Mouse (Mus musculus) testis, adult 2 months (tissue): ENCODE results near the gene Slc6a21. TPM values are rescaled to one million over a fixed set of nuclear protein-coding genes. Genes with fewer than 3 reads are reported as not detected.

Experiments
- H3K27ac ChIP-seq: fragments of 200-500 bp; 2 replicates; pipeline ENCODE4 v1.5.1; 2012; ENCODE audit warnings: low read depth, low read length; ENCODE audit not compliant: control insufficient read depth, insufficient read depth
- H3K27me3 ChIP-seq: fragments of 200-500 bp; 2 replicates; pipeline ENCODE4 v1.6.1; 2012; ENCODE audit warnings: mild to moderate bottlenecking, low read length, moderate library complexity; ENCODE audit not compliant: control insufficient read depth, insufficient read depth
- H3K36me3 ChIP-seq: fragments of 200-500 bp; 2 replicates; pipeline ENCODE4 v1.6.1; 2012; ENCODE audit warnings: mild to moderate bottlenecking, low read length; ENCODE audit not compliant: control insufficient read depth, insufficient read depth
- H3K4me1 ChIP-seq: fragments of 200-500 bp; 2 replicates; pipeline ENCODE4 v1.6.1; 2012; ENCODE audit warnings: low read length; ENCODE audit not compliant: control insufficient read depth, insufficient read depth
- H3K4me3 ChIP-seq: fragments of 200-500 bp; 2 replicates; pipeline ENCODE4 v1.5.1; 2012; ENCODE audit warnings: low read depth, mild to moderate bottlenecking, low read length, moderate library complexity, mixed read lengths; ENCODE audit not compliant: control insufficient read depth
- CTCF ChIP-seq: fragments of 200-500 bp; IDR thresholded peaks from 2 replicates; pipeline ENCODE4 v1.5.1; 2012; ENCODE audit warnings: low read depth, mild to moderate bottlenecking, inconsistent platforms, low read length, moderate library complexity; ENCODE audit not compliant: control insufficient read depth, insufficient read depth, insufficient replicate concordance
- POLR2A ChIP-seq: fragments of 200-500 bp; IDR thresholded peaks from 2 replicates; pipeline ENCODE4 v1.6.1; 2012; ENCODE audit warnings: low read depth, mild to moderate bottlenecking, inconsistent platforms, low read length, moderate library complexity; ENCODE audit not compliant: control insufficient read depth
- polyA plus RNA-seq: library from polyadenylated mRNA; depleted of rRNA; stranded (reverse); fragments of >200 nt; gene quantifications from 2 replicates; pipeline ENCODE4 v1.2.3, GENCODE M21; 2012

Slc6a21 gene
- polyA plus RNA-seq, 1 experiment: 785 TPM

GRCm38 (mm10) chr7:45323069-45323468, 45.8 kb downstream of the Slc6a21 start:
- H3K4me3 ChIP-seq: no peak overlapping the region
- H3K27me3 ChIP-seq: no peaks in the 10 kb centered on the region
- no peaks in the 10 kb centered on the region for H3K36me3 ChIP-seq
- H3K27ac ChIP-seq: no peak overlapping the region
- no peak for TF ChIP-seq POLR2A
- no peak for TF ChIP-seq CTCF
- peaks cover 6% of the 10 kb centered on the region for H3K4me1 ChIP-seq

- Histone ChIP-seq H3K4me3 (no peak overlapping the region), H3K27me3 (no peaks in the 10 kb centered on the region), H3K27ac (no peak overlapping the region), H3K4me1 (peaks cover 6% of the 10 kb centered on the region), H3K36me3 (no peaks in the 10 kb centered on the region)
- TF ChIP-seq POLR2A: no peak
- peak; percentile 13; the same call in 1 of the 2 replicates for TF ChIP-seq CTCF
These were observed 48.5 kb downstream of the Slc6a21 start for GRCm38 (mm10) chr7:45325800-45326199.

GRCm38 (mm10) chr7:45328841-45329475, 51.6 kb downstream of the Slc6a21 start:
- Histone ChIP-seq H3K27me3 (no peaks in the 10 kb centered on the region; the same call in 1 of the 2 replicates), H3K36me3 (no peaks in the 10 kb centered on the region), H3K4me1 (peaks cover 19% of the 10 kb centered on the region), H3K27ac (no peak overlapping the region), H3K4me3 (no peak overlapping the region)
- no peak for TF ChIP-seq CTCF
- no peak for TF ChIP-seq POLR2A

- H3K27me3 ChIP-seq: no peaks in the 10 kb centered on the region; the same call in 1 of the 2 replicates
These were observed 54.2 kb downstream of the Slc6a21 start for GRCm38 (mm10) chr7:45331502-45331901.

GRCm38 (mm10) chr7:45332685-45333425, 55.5 kb downstream of the Slc6a21 start:
- H3K4me1 ChIP-seq: peaks cover 13% of the 10 kb centered on the region
- TF ChIP-seq POLR2A (no peak), CTCF (no peak)
- H3K27ac ChIP-seq: no peak overlapping the region
- H3K27me3 ChIP-seq: no peaks in the 10 kb centered on the region; the same call in 1 of the 2 replicates
- H3K4me3 ChIP-seq: peak overlapping the region; percentile 72
- no peaks in the 10 kb centered on the region for H3K36me3 ChIP-seq

More at GRCm38 (mm10) chr7:45331502-45331901, 54.2 kb downstream of the Slc6a21 start:
- peaks cover 19% of the 10 kb centered on the region for H3K4me1 ChIP-seq
- H3K4me3 ChIP-seq: no peak overlapping the region
- TF ChIP-seq CTCF (peak; percentile 72; the same call in 1 of the 2 replicates), POLR2A (no peak)
- H3K36me3 ChIP-seq: no peaks in the 10 kb centered on the region
- H3K27ac ChIP-seq: no peak overlapping the region

GRCm38 (mm10) chr7:45333431-45333982, 56.2 kb downstream of the Slc6a21 start, which contains the start of gene Trpm4:
Gene Trpm4, minus strand, starts transcription at chr7:45333780.
- peaks cover 20% of the 10 kb centered on the region for H3K4me1 ChIP-seq
- peak within 1 kb of the TSS; percentile 72 for H3K4me3 ChIP-seq
- H3K36me3 ChIP-seq: no peaks in the 10 kb centered on the region
- H3K27me3 ChIP-seq: no peaks in the 10 kb centered on the region; the same call in 1 of the 2 replicates
- TF ChIP-seq CTCF (no peak), POLR2A (peak; percentile 53; the same call in 1 of the 2 replicates)
- H3K27ac ChIP-seq: no peak within 1 kb of the TSS

GRCm38 (mm10) chr7:45334605-45335004, 57.3 kb downstream of the Slc6a21 start:
- no peak for TF ChIP-seq CTCF
- no peak for TF ChIP-seq POLR2A
- Histone ChIP-seq H3K27me3 (no peaks in the 10 kb centered on the region; the same call in 1 of the 2 replicates), H3K27ac (no peak overlapping the region), H3K4me1 (peaks cover 28% of the 10 kb centered on the region), H3K4me3 (no peak overlapping the region), H3K36me3 (no peaks in the 10 kb centered on the region)
